Mouse (Mus musculus) embryonic fibroblast, embryonic 13.5 days (primary cell): ENCODE data around the gene Mpv17l2. TPM values are rescaled to one million over a fixed set of nuclear protein-coding genes. Genes with fewer than 3 reads are reported as not detected.

Experiments used
- H3K27ac ChIP-seq: 2 replicates; pipeline ENCODE4 v1.5.1; 2012; ENCODE audit warnings: low read length, control low read depth, inconsistent platforms; ENCODE audit not compliant: insufficient read depth
- H3K4me1 ChIP-seq: 2 replicates; pipeline ENCODE4 v1.6.1; 2011; ENCODE audit warnings: low read length; ENCODE audit not compliant: control insufficient read depth, insufficient read depth
- H3K4me3 ChIP-seq: 2 replicates; pipeline ENCODE4 v1.5.1; 2011; ENCODE audit warnings: mild to moderate bottlenecking, control low read depth, low read length; ENCODE audit not compliant: insufficient read depth
- CTCF ChIP-seq: IDR thresholded peaks from 2 replicates; pipeline ENCODE4 v1.5.1; 2011; ENCODE audit warnings: mild to moderate bottlenecking, control low read depth, low read length, moderate library complexity, borderline replicate concordance; ENCODE audit not compliant: insufficient read depth
- POLR2A ChIP-seq: IDR thresholded peaks from 2 replicates; pipeline ENCODE4 v1.6.1; 2011; ENCODE audit warnings: low read depth, mild to moderate bottlenecking, control low read depth, low read length, moderate library complexity
- polyA plus RNA-seq: library from polyadenylated mRNA; stranded (reverse); fragments of >200 nt; gene quantifications from 2 replicates; pipeline ENCODE4 v1.2.4, GENCODE M21; 2011; ENCODE audit warnings: low read depth; ENCODE audit not compliant: missing spikeins, insufficient read length

Gene Mpv17l2
- polyA plus RNA-seq, 1 experiment = 29.1 TPM

DNA sequence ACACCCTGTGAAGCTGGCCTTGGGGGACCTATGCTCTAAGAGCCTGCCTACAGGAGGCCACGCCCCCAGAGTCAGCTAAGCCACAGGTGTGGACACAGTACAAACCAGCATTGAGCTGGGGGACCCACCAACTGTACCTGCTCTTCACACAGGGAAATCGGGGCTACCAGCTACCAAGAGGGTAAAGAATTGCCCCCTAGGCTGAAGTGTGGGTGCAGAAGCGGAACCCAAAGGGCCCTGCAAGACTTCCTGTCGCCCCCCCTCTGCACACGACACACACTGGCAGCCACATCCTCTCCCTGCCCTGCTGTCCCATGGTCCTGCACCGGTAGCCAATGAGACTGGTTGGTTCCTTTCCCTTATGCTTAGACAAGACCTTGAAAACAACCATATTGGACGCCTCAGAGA lies 30.6 kb upstream of the Mpv17l2 start:
- Histone ChIP-seq H3K27ac (no peak overlapping the region), H3K4me1 (no peaks in the 10 kb centered on the region), H3K4me3 (peak overlapping the region; percentile 64)
- TF ChIP-seq POLR2A (no peak), CTCF (no peak)

DNA sequence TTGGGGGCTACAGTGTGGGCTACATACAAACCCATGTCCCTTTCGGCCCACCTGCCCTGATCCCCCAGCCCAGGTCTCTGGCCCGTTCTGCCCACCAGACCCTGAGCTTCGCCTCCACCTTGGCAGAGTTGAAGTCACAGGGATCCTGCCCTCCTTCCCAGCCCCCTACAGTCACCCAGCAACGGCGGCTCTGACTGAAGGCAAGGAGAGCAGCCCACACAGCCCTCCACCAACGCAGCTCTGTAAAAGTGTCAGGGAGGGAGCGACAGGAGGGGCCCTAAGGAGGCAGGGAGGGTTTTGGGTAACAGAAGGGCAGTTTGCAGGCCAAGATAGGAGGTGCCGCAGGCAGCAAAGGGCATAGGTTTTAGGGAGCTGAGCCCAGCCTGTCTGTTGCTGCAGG lies 30.1 kb upstream of the Mpv17l2 start:
- no peaks in the 10 kb centered on the region for H3K4me1 ChIP-seq

DNA sequence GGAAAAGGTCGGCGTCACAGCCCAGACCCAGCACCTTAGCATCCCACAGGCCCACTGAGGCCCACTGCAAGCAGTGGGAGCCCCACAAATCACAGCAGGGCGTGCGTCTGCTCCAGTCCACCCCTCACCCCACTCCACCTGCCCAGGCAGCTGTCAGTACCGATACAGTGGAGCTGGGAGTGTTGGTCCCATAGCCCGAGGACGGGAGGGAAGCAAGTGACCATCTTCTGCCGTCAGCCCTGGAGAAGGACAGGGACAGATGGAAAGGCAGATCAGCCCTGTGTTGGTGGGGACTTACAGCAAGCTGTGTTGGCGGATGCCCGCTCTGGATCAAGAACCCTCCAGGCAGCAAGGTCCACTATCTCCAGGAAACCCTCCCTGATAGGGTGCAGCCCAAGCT lies 28.3 kb upstream of the Mpv17l2 start:
- no peak for TF ChIP-seq POLR2A
- no peak for TF ChIP-seq CTCF
- Histone ChIP-seq H3K4me3 (no peak overlapping the region), H3K27ac (no peak overlapping the region), H3K4me1 (no peaks in the 10 kb centered on the region)

More for the DNA sequence above, 30.1 kb upstream of the Mpv17l2 start:
- TF ChIP-seq POLR2A (no peak), CTCF (no peak)
- Histone ChIP-seq H3K27ac (no peak overlapping the region), H3K4me3 (no peak overlapping the region)

DNA sequence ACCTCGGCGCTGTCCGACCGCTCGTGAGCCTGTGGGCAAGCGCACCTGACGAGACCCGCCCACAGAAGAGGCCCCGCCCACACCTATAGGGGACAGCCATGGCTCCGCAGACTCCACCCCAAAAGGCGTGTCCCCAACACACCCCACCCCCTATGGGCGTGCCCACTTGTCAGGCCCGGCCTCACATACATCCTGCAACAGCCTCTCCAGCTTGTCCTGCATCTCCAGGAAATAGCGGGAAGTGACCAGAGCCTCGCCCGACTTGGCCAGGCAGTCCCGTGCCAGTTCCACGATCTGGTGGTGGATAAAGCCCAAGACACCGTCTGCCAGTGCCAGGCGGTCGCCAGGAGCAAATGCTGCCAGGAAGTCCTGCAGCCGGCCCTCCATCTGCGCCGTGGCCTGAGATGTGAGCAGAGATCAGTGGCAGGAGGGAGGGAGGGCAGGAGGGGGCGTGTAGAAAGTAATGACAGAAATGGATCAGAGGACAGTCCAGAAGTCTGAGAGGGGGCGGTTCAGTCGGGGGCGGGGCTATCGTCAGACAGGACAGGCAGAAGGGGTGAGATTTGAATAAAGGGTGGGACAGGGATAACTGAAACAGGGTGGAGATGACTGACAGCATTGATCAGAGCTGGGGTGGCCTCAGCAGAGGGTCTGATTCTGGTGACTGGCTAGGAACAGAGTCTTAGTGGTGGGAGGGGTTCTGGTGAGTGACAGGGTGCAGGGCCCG lies 27.4 kb upstream of the Mpv17l2 start:
- Histone ChIP-seq H3K27ac (no peak overlapping the region), H3K4me1 (no peaks in the 10 kb centered on the region), H3K4me3 (no peak overlapping the region)
- TF ChIP-seq POLR2A = no peak
- TF ChIP-seq CTCF = no peak

DNA sequence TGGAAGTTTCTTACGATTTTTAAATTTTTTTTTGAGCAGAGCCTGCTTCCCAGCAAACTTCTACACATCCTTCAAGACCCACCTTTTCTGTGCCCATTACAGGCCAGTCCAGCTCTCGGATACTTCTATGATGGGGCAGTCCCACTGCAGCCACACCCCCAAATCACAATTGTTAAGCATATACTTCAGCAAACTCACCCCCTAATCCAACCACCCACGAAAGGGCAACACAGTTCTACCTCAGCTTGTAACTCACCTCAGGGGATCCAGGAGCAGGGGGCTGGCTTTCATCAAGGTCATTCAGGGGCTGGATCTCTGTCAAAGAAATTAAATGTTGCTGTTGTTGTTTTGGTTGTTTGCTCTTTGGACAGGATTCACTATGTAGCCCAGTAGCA lies 26.3 kb upstream of the Mpv17l2 start:
- Histone ChIP-seq H3K4me3 (no peak overlapping the region), H3K27ac (no peak overlapping the region), H3K4me1 (no peaks in the 10 kb centered on the region)
- TF ChIP-seq CTCF = no peak
- no peak for TF ChIP-seq POLR2A

DNA sequence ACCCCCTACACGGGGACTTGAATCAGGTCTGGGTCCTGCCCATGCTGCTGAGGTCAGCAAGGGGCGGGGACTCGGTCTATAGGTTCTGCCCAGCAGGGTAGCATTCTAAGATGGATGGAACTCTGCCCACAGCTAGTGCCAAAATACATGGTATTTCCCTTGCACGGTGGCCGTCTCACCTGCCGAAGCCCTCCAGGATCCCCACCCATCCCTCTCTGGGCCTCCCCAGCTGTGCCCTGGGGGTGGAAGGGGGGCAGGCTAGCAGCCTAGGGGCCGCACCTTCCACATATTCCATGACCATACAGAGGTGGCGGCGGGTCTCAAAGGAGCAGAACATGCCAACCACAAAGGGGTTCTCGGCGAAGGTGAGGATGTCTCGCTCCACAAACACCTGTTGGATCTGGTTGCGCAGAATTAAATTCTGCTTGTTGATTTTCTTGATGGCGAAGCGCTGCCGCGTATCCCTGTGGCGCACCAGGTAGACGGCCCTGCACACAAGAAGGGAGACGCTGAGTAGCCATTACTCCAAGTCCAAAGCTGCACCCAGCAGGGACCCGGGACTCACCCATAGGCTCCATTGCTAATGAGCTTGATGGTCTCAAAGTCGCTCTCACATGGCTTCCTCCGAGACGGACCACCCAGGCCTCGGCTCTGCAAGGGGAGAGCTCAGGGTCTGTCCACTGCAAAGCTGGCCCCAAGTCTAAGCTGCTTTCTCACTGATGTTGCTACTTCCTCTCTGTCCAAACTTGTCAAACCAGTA lies 25.7 kb upstream of the Mpv17l2 start:
- Histone ChIP-seq H3K27ac (no peak overlapping the region), H3K4me3 (no peak overlapping the region), H3K4me1 (no peaks in the 10 kb centered on the region)
- TF ChIP-seq POLR2A (no peak), CTCF (no peak)

DNA sequence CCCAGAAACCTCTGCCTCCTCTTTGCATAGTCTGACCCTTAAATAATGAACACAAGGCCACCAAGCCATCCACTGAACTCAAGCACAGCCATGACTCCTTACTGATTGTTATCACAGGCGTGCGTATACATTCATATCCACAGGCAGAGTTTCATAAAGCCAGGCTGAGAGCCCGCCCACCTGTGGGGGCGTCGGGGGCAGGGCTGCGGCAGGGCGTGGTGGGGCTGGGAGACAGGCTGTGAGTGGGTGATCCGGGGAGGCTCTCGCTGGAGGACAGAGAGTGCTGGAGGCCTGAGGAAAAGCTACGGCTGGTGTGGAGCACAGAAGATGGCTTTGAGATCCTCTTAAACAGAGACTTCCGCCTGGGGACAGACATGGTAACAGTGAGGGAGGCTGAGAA lies 19.3 kb upstream of the Mpv17l2 start:
- no peak overlapping the region for H3K4me3 ChIP-seq
- no peak overlapping the region for H3K27ac ChIP-seq
- TF ChIP-seq POLR2A (no peak), CTCF (no peak)
- H3K4me1 ChIP-seq = 0 out of 2 replicates have a peak, but pooled peaks cover 5% of the 10 kb centered on the region

DNA sequence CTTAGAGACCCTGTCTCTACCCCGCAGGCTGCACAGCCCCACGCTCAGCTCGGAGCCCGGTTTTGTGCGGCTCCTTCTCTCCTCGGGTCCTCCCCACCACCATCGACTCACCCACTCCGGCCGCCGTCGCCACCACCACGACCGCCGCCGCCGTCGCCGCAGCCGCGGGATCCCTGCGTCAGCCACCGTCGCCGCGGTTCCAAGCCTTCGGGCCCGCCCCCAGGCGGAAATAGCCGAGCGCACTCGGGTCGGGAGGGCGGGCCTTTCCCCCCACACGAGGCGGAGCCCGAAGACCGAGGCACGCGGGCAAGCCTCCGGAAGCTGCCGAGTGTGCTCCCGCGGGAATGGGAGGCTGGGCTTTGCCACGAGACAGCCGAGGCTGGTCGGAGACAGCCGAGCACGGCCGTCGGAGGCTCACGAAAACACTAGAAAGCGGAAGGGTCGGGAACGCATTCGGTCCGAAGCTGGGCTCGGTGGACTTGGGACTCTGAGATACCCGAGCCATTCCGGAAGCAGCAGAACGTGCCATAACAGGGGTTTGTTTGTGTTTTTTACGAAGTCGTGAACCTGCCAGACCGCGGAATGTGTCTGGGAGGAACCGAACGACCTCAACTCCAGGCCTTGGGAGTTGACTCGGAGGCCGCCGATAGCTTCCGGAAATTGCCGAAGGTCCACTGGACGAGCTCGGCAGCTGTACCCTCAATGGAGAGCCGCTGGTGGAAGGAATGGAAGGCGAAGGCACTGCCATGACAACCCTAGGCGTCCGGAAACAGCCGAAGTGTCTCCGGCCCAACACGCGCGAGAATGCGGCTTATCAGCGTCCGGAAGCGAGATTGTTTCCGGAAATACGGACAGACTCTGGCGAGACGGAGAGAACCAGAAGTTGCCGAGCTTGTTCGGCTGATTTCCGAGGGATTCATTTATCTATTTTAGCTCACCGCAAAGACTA lies 16.0 kb upstream of the Mpv17l2 start, which contains the start of gene Pik3r2:
TSS of gene Pik3r2 (minus strand) at position 218 of the 949 bp plus-strand sequence.
- TF ChIP-seq CTCF (no peak), POLR2A (peak; percentile 79)
- Histone ChIP-seq H3K4me3 (peak within 1 kb of the TSS; percentile 81), H3K4me1 (peaks cover 12% of the 10 kb centered on the region; the same call in 1 of the 2 replicates), H3K27ac (peak within 1 kb of the TSS; percentile 97)

DNA sequence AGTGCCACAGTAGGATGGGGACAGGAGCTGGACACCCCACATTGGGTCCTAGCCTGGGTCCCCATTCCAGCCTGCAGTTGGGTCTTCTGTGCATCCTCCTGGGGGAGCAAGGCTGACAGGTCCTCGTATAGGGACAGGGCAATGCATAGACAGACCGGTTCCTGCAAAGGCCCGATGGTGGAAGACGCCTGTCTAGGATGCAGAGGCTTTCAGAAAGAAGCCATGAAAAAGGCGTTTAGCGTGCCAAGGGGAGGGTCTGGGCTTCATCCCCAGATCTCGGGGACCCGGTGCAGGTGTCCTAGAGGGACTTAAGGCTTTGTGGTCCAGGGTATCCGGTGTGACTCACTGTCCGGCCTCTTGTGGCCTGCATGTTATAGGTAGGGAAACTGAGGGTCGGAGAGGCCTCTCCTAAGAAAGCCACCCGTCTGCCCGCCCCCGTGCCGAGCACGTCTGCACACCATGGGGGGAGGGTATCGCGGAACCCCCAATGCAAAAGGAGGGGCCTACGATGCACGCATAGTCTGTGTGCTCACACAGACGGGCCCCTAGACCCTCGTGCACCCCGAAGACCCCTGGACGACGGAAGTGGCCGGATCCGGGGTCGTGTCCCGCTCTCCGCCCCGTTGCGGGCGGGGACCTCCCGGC lies 15.2 kb upstream of the Mpv17l2 start:
- H3K4me3 ChIP-seq = peak overlapping the region; percentile 78
- TF ChIP-seq POLR2A (no peak), CTCF (no peak)
- peaks cover 12% of the 10 kb centered on the region; the same call in 1 of the 2 replicates for H3K4me1 ChIP-seq
- H3K27ac ChIP-seq = peak overlapping the region; percentile 38
